In the genomic region with DNA sequence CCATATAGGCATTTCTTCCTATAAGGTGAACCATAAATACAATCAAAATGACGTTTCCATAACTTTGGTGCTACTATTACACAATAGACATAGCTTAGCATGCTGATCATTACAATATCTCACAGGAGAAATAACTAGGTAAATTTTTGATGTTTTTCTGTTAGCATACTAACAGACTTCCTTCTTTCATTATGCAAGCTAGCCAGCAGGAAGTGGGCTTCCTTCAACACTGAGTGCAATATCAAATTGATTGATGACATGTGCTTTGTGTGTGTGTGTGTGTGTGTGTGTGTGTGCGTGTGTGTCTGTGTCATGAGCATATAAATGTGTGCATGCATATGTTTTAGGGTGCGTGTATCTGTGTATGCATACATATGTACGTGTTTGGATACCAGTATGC, we compare ENCODE assay signal across 38 mouse cellular contexts. TPM values are rescaled to one million over a fixed set of nuclear protein-coding genes. Genes with fewer than 3 reads are reported as not detected.
"Had no signal": no experiment of that assay in that cellular context is flagged by ENCODE, and none has a peak within 500 bp of the region (broad histone marks: within the 10 kb centered on the region; RNA-seq: fewer than 3 reads in every experiment).

No protein-coding gene starts in this region.

- H3K9me3 ChIP-seq: embryonic facial prominence, embryonic 10.5 days; embryonic facial prominence, embryonic 12.5 days; embryonic facial prominence, embryonic 13.5 days; embryonic facial prominence, embryonic 15.5 days; forebrain, embryonic 10.5 days; forebrain, embryonic 12.5 days; forebrain, embryonic 13.5 days; forebrain, embryonic 15.5 days had no signal

- H3K36me3 ChIP-seq: embryonic facial prominence, embryonic 10.5 days; embryonic facial prominence, embryonic 12.5 days; embryonic facial prominence, embryonic 13.5 days; embryonic facial prominence, embryonic 15.5 days; forebrain, embryonic 10.5 days; forebrain, embryonic 12.5 days; forebrain, embryonic 15.5 days had no signal

- ATAC-seq: forebrain, embryonic 13.5 days; forebrain, embryonic 15.5 days; forebrain, embryonic 16.5 days; forebrain, postnatal 0 days had no signal

- DNase-seq: cerebellum, adult 18-20 months; cerebellum, adult 2 months; cerebellum, adult 8-10 months; cerebellum, adult 9-10 months; cerebellum, adult 9-11 months; cerebellum, postnatal 10 days; cerebellum, postnatal 14 days; cerebellum, postnatal 25 days; cerebellum, postnatal 36 days; embryo, embryonic 11 days; forebrain, postnatal 0 days; gastrocnemius, adult 2 months; gastrocnemius, postnatal 10 days; gastrocnemius, postnatal 14 days; gastrocnemius, postnatal 25 days; gastrocnemius, postnatal 36 days; heart, adult 11 months; heart, adult 18-20 months; heart, adult 2 months had no signal

- H3K4me2 ChIP-seq: embryonic facial prominence, embryonic 12.5 days; embryonic facial prominence, embryonic 13.5 days; embryonic facial prominence, embryonic 15.5 days; forebrain, embryonic 12.5 days; forebrain, embryonic 13.5 days; forebrain, embryonic 15.5 days had no signal

- H3K4me1 ChIP-seq: embryonic facial prominence, embryonic 10.5 days; embryonic facial prominence, embryonic 12.5 days; embryonic facial prominence, embryonic 13.5 days; embryonic facial prominence, embryonic 15.5 days; forebrain, embryonic 10.5 days; forebrain, embryonic 12.5 days; forebrain, embryonic 13.5 days; forebrain, embryonic 15.5 days had no signal

- H3K27ac ChIP-seq: embryonic facial prominence, embryonic 10.5 days; embryonic facial prominence, embryonic 12.5 days; embryonic facial prominence, embryonic 13.5 days; embryonic facial prominence, embryonic 15.5 days; forebrain, embryonic 10.5 days; forebrain, embryonic 12.5 days; forebrain, embryonic 13.5 days; forebrain, embryonic 15.5 days; gastrocnemius, adult 2 months; heart, adult 2 months had no signal

- H3K4me3 ChIP-seq: embryonic facial prominence, embryonic 10.5 days; embryonic facial prominence, embryonic 12.5 days; embryonic facial prominence, embryonic 13.5 days; embryonic facial prominence, embryonic 15.5 days; erythroblast, embryonic 14.5 days; forebrain, embryonic 10.5 days; forebrain, embryonic 12.5 days; forebrain, embryonic 13.5 days; forebrain, embryonic 15.5 days; gastrocnemius, adult 2 months; heart, adult 2 months had no signal

- H3K27me3 ChIP-seq: embryonic facial prominence, embryonic 12.5 days; embryonic facial prominence, embryonic 13.5 days; embryonic facial prominence, embryonic 15.5 days; forebrain, embryonic 12.5 days; forebrain, embryonic 13.5 days; forebrain, embryonic 15.5 days had no signal

- H3K9ac ChIP-seq: embryonic facial prominence, embryonic 12.5 days; embryonic facial prominence, embryonic 13.5 days; embryonic facial prominence, embryonic 15.5 days; forebrain, embryonic 12.5 days; forebrain, embryonic 13.5 days; forebrain, embryonic 15.5 days; forebrain, postnatal 0 days had no signal

RNA-seq across cellular contexts. Expression of a gene that starts 6.2 kb away (rescaled TPM):
- total RNA-seq: forebrain, postnatal 0 days; gastrocnemius, adult 18-20 months; gastrocnemius, adult 2 months; gastrocnemius, adult 8-10 months; gastrocnemius, postnatal 10 days; gastrocnemius, postnatal 14 days; gastrocnemius, postnatal 25 days; gastrocnemius, postnatal 36 days; gastrocnemius, postnatal 4 days; heart, adult 18-20 months; heart, adult 2 months; heart, adult 8-10 months had no signal
- polyA plus RNA-seq: cerebellum, adult 2 months; cortical plate, adult 2 months; embryonic facial prominence, embryonic 10.5 days; embryonic facial prominence, embryonic 11.5 days; embryonic facial prominence, embryonic 12.5 days; embryonic facial prominence, embryonic 13.5 days; embryonic facial prominence, embryonic 14.5 days; embryonic facial prominence, embryonic 15.5 days; erythroblast, embryonic 14.5 days; forebrain, embryonic 10.5 days; forebrain, embryonic 11.5 days; forebrain, embryonic 12.5 days; forebrain, embryonic 13.5 days; forebrain, embryonic 15.5 days; forebrain, embryonic 16.5 days; forebrain, postnatal 0 days; frontal cortex, adult 2 months; heart, adult 2 months had no signal

RNA-seq across cellular contexts. Expression of a gene that starts 33.9 kb away (rescaled TPM):
- total RNA-seq: forebrain, postnatal 0 days; gastrocnemius, adult 18-20 months; gastrocnemius, adult 2 months; gastrocnemius, adult 8-10 months; gastrocnemius, postnatal 10 days; gastrocnemius, postnatal 14 days; gastrocnemius, postnatal 25 days; gastrocnemius, postnatal 36 days; gastrocnemius, postnatal 4 days; heart, adult 18-20 months; heart, adult 2 months; heart, adult 8-10 months had no signal
- polyA plus RNA-seq: cerebellum, adult 2 months; cortical plate, adult 2 months; embryonic facial prominence, embryonic 10.5 days; embryonic facial prominence, embryonic 11.5 days; embryonic facial prominence, embryonic 12.5 days; embryonic facial prominence, embryonic 13.5 days; embryonic facial prominence, embryonic 14.5 days; embryonic facial prominence, embryonic 15.5 days; erythroblast, embryonic 14.5 days; forebrain, embryonic 10.5 days; forebrain, embryonic 11.5 days; forebrain, embryonic 12.5 days; forebrain, embryonic 13.5 days; forebrain, embryonic 15.5 days; forebrain, embryonic 16.5 days; forebrain, postnatal 0 days; frontal cortex, adult 2 months; heart, adult 2 months had no signal
